22 mouse cellular contexts compared by ENCODE assay signal in genomic region chr3:130278298-130279050, GRCm38 (mm10).
A peak's percentile ranks its signal among the peaks of the same experiment; 100 is the strongest.
DNase-seq lines count a peak whose midpoint lies in the region; ATAC-seq lines count a peak whose summit lies in the region.
"Had no signal": no experiment of that assay in that cellular context is flagged by ENCODE, and none has a peak within 500 bp of the region (broad histone marks: within the 10 kb centered on the region; RNA-seq: fewer than 3 reads in every experiment).

No protein-coding gene starts in this region.

- no peak overlapping the region for H3K4me3 ChIP-seq in forebrain, embryonic 10.5 days
- H3K4me3 ChIP-seq in forebrain, embryonic 16.5 days (replicated peaks; ENCODE audit: low read length), result no peak overlapping the region
- no peak overlapping the region for H3K4me3 ChIP-seq in neural tube, embryonic 11.5 days (ENCODE audit: low read depth, low read length)
- no peak overlapping the region for H3K4me3 ChIP-seq in midbrain, embryonic 16.5 days (ENCODE audit: low read depth, low read length)
- H3K4me3 ChIP-seq in intestine, embryonic 15.5 days (replicated peaks), result no peak overlapping the region
- H3K4me3 ChIP-seq: heart, embryonic 10.5 days; liver, embryonic 12.5 days had no signal

- no peaks in the 10 kb centered on the region for H3K27me3 ChIP-seq in forebrain, embryonic 10.5 days (ENCODE audit: poor library complexity, severe bottlenecking)
- H3K27me3 ChIP-seq in forebrain, embryonic 16.5 days (replicated peaks; ENCODE audit: control insufficient read depth, insufficient read depth, low read length), result no peaks in the 10 kb centered on the region
- H3K27me3 ChIP-seq in neural tube, embryonic 11.5 days (ENCODE audit: control insufficient read depth, insufficient read depth, low read length), result no peaks in the 10 kb centered on the region
- H3K27me3 ChIP-seq in midbrain, embryonic 16.5 days (ENCODE audit: control insufficient read depth, insufficient read depth, low read depth, low read length), result no peaks in the 10 kb centered on the region
- no peaks in the 10 kb centered on the region for H3K27me3 ChIP-seq in intestine, embryonic 15.5 days (replicated peaks)
- H3K27me3 ChIP-seq: liver, embryonic 12.5 days had no signal

- peak overlapping the region; percentile 32; the same call in 1 of the 2 replicates for H3K27ac ChIP-seq in forebrain, embryonic 10.5 days
- H3K27ac ChIP-seq in forebrain, embryonic 16.5 days (ENCODE audit: low read length), result no peak overlapping the region
- H3K27ac ChIP-seq in neural tube, embryonic 11.5 days (ENCODE audit: low read depth, low read length), result no peak overlapping the region
- 0 out of 2 replicates have a peak overlapping the region, but pooled peaks have one; percentile 14 for H3K27ac ChIP-seq in midbrain, embryonic 16.5 days (ENCODE audit: low read length)
- no peak overlapping the region for H3K27ac ChIP-seq in intestine, embryonic 15.5 days
- H3K27ac ChIP-seq: heart, embryonic 10.5 days; liver, embryonic 12.5 days; macrophage had no signal

- no peak for ATAC-seq in forebrain, embryonic 16.5 days
- peak; percentile 77 for ATAC-seq in neural tube, embryonic 11.5 days (ENCODE audit: insufficient read depth, low FRiP score, low TSS enrichment)
- ATAC-seq in midbrain, embryonic 16.5 days, result peak; percentile 61; the same call in 1 of the 2 replicates
- ATAC-seq in intestine, embryonic 15.5 days, result no peak
- ATAC-seq: CD4-positive, CD25-positive, alpha-beta regulatory T cell, adult 4 months; inflammation-experienced regulatory T-cells, adult 6 months; liver, embryonic 12.5 days had no signal

- H3K9ac ChIP-seq in forebrain, embryonic 16.5 days (replicated peaks; ENCODE audit: low read depth, low read length), result no peak overlapping the region
- no peak overlapping the region for H3K9ac ChIP-seq in neural tube, embryonic 11.5 days (ENCODE audit: low read length)
- H3K9ac ChIP-seq in midbrain, embryonic 16.5 days (ENCODE audit: low read depth, low read length), result no peak overlapping the region
- no peak overlapping the region for H3K9ac ChIP-seq in intestine, embryonic 15.5 days
- H3K9ac ChIP-seq: liver, embryonic 12.5 days; lung, embryonic 14.5 days had no signal

- no peak for DNase-seq in forebrain, embryonic 10.5 days (ENCODE audit: extremely low spot score, low spot score)
- peak; percentile 26 for DNase-seq in neural tube, embryonic 11.5 days (ENCODE audit: low spot score)
- no peak for DNase-seq in neural tube, embryonic 10.5 days (ENCODE audit: extremely low spot score, low spot score)
- DNase-seq in cerebellum, adult 11-12 months, result no peak
- DNase-seq in left cerebral cortex, postnatal 10 days (ENCODE audit: extremely low spot score in 1 of 2, low spot score in 2 of 2), result no peak
- DNase-seq: cerebellum, postnatal 14 days; gastrocnemius, postnatal 25 days; heart, postnatal 10 days; kidney, adult 9 months; layer of hippocampus, postnatal 36 days; left cerebral cortex, postnatal 4 days; lung, embryonic 14.5 days; spleen, adult 18-20 months had no signal

- peaks cover 22% of the 10 kb centered on the region for H3K4me1 ChIP-seq in forebrain, embryonic 10.5 days
- peaks cover 12% of the 10 kb centered on the region for H3K4me1 ChIP-seq in forebrain, embryonic 16.5 days (replicated peaks; ENCODE audit: control insufficient read depth, insufficient read depth, low read length)
- no peaks in the 10 kb centered on the region for H3K4me1 ChIP-seq in neural tube, embryonic 11.5 days (ENCODE audit: control insufficient read depth, insufficient read depth, low read length)
- H3K4me1 ChIP-seq in midbrain, embryonic 16.5 days (ENCODE audit: control insufficient read depth, insufficient read depth, low read length), result peaks cover 11% of the 10 kb centered on the region; the same call in 1 of the 2 replicates
- no peaks in the 10 kb centered on the region for H3K4me1 ChIP-seq in intestine, embryonic 15.5 days (replicated peaks)
- H3K4me1 ChIP-seq: liver, embryonic 12.5 days had no signal

- H3K9me3 ChIP-seq in forebrain, embryonic 10.5 days, result no peaks in the 10 kb centered on the region
- no peaks in the 10 kb centered on the region for H3K9me3 ChIP-seq in forebrain, embryonic 16.5 days (ENCODE audit: control insufficient read depth, low read length)
- H3K9me3 ChIP-seq in neural tube, embryonic 11.5 days (ENCODE audit: control insufficient read depth, low read length), result no peaks in the 10 kb centered on the region
- H3K9me3 ChIP-seq in midbrain, embryonic 16.5 days (replicated peaks; ENCODE audit: control insufficient read depth, low read length, poor library complexity, severe bottlenecking), result no peaks in the 10 kb centered on the region
- H3K9me3 ChIP-seq in intestine, embryonic 15.5 days, result no peaks in the 10 kb centered on the region
- H3K9me3 ChIP-seq: liver, embryonic 12.5 days had no signal

- intact Hi-C loops in left cerebral cortex, postnatal 10 days (cut with DNase I), result no loop called here

- WGBS in forebrain, embryonic 10.5 days, result 74% methylated on average over 10 of the region's 10 CpGs
- WGBS in forebrain, embryonic 16.5 days, result 42% methylated on average over 10 of the region's 10 CpGs
- 60% methylated on average over 10 of the region's 10 CpGs for WGBS in neural tube, embryonic 11.5 days
- WGBS in midbrain, embryonic 16.5 days, result 36% methylated on average over 10 of the region's 10 CpGs
- WGBS in intestine, embryonic 15.5 days, result 71% methylated on average over 10 of the region's 10 CpGs

- no peaks in the 10 kb centered on the region for H3K36me3 ChIP-seq in forebrain, embryonic 10.5 days (replicated peaks)
- no peaks in the 10 kb centered on the region for H3K36me3 ChIP-seq in forebrain, embryonic 16.5 days (ENCODE audit: control insufficient read depth, insufficient read depth)
- H3K36me3 ChIP-seq in neural tube, embryonic 11.5 days (ENCODE audit: control insufficient read depth, insufficient read depth, low read length), result no peaks in the 10 kb centered on the region
- no peaks in the 10 kb centered on the region for H3K36me3 ChIP-seq in midbrain, embryonic 16.5 days (ENCODE audit: control insufficient read depth, insufficient read depth, low read length)
- no peaks in the 10 kb centered on the region for H3K36me3 ChIP-seq in intestine, embryonic 15.5 days
- H3K36me3 ChIP-seq: G1E; heart, embryonic 10.5 days; liver, embryonic 12.5 days had no signal

- H3K4me2 ChIP-seq in forebrain, embryonic 16.5 days (ENCODE audit: low read length), result no peak overlapping the region
- no peak overlapping the region for H3K4me2 ChIP-seq in neural tube, embryonic 11.5 days (ENCODE audit: low read depth)
- no peak overlapping the region for H3K4me2 ChIP-seq in midbrain, embryonic 16.5 days (ENCODE audit: low read length)
- H3K4me2 ChIP-seq in intestine, embryonic 15.5 days (replicated peaks), result no peak overlapping the region
- H3K4me2 ChIP-seq: liver, embryonic 12.5 days; lung, embryonic 14.5 days had no signal

Comparison
In these comparisons a context has a peak if more than half of its experiments do, and no peak if none do; other contexts are left out.
1. H3K27ac ChIP-seq: peak in forebrain, embryonic 10.5 days (single experiment) and midbrain, embryonic 16.5 days (single experiment); none in forebrain, embryonic 16.5 days (single experiment), neural tube, embryonic 11.5 days (single experiment) and intestine, embryonic 15.5 days (single experiment).
2. ATAC-seq: peak in neural tube, embryonic 11.5 days (single experiment) and midbrain, embryonic 16.5 days (single experiment); none in forebrain, embryonic 16.5 days (single experiment) and intestine, embryonic 15.5 days (single experiment).